In the genomic region with DNA sequence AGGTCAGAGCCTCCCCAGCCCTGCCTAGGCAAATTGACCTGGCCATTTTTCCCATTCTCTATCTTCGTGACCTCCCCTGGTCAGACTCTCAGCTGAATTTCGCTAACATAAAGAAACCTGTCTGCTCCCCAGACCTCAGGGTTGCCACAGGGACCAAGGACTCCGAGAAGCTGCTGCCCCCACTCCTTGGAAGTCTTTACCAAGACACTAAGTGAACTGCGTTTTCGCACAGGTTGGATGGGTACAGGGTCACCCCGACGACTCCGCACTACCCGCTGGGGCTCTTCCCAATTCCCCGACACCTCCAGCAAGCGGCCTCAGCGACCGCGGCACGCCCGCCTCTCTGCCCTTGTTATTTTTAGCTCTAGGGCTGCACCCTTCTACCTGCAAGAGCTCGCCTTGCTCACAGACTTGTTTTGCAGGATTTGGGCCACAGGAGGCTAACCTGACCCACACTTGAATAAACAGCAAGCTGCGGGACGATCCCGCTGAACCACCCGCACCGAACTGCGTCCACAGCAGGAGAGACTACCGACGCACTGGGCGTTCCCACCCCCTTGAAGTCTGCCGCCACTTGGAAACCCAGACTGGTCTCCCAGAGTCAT, we compare ENCODE assay signal across 9 mouse cellular contexts. TPM values are rescaled to one million over a fixed set of nuclear protein-coding genes. Genes with fewer than 3 reads are reported as not detected.
A peak's percentile ranks its signal among the peaks of the same experiment; 100 is the strongest.
DNase-seq lines count a peak whose midpoint lies in the region; ATAC-seq and TF ChIP-seq lines count a peak whose summit lies in the region.
"Had no signal": no experiment of that assay in that cellular context is flagged by ENCODE, and none has a peak within 500 bp of the region (broad histone marks: within the 10 kb centered on the region; RNA-seq: fewer than 3 reads in every experiment).

No protein-coding gene starts in this region.

- peak overlapping the region; percentile 39 for H3K4me3 ChIP-seq in heart, postnatal 0 days (ENCODE audit: low read depth, low read length)
- H3K4me3 ChIP-seq in limb, embryonic 13.5 days = peak overlapping the region; percentile 37
- peak overlapping the region; percentile 19 for H3K4me3 ChIP-seq in midbrain, embryonic 15.5 days

- TF ChIP-seq EP300 in heart, postnatal 0 days (IDR thresholded peaks at IDR 0.05; ENCODE audit: low read depth) = no peak

- no peaks in the 10 kb centered on the region for H3K9me3 ChIP-seq in heart, postnatal 0 days (replicated peaks; ENCODE audit: control insufficient read depth, low read length)
- no peaks in the 10 kb centered on the region for H3K9me3 ChIP-seq in limb, embryonic 13.5 days
- no peaks in the 10 kb centered on the region for H3K9me3 ChIP-seq in midbrain, embryonic 15.5 days

- peaks cover 21% of the 10 kb centered on the region for H3K27me3 ChIP-seq in heart, postnatal 0 days (ENCODE audit: control insufficient read depth, insufficient read depth, low read length)
- H3K27me3 ChIP-seq in limb, embryonic 13.5 days = peaks cover 28% of the 10 kb centered on the region
- H3K27me3 ChIP-seq in midbrain, embryonic 15.5 days (replicated peaks) = peaks cover 29% of the 10 kb centered on the region

- 4% methylated on average over 27 of the region's 27 CpGs for WGBS in heart, postnatal 0 days
- WGBS in limb, embryonic 13.5 days = 2% methylated on average over 27 of the region's 27 CpGs
- WGBS in midbrain, embryonic 15.5 days = 3% methylated on average over 27 of the region's 27 CpGs

- 0 out of 2 replicates have a peak, but pooled peaks have one; percentile 4 for ATAC-seq in cerebellum, adult (ENCODE audit: insufficient number of reproducible peaks, low FRiP score, low TSS enrichment)
- ATAC-seq in heart, postnatal 0 days (ENCODE audit: insufficient read depth, low read depth) = no peak; the same call in 1 of the 2 replicates
- no peak for ATAC-seq in limb, embryonic 13.5 days (ENCODE audit: low FRiP score, low read depth)
- 0 out of 2 replicates have a peak, but pooled peaks have one; percentile 45 for ATAC-seq in midbrain, embryonic 15.5 days (replicated peaks)

- no peak for DNase-seq in cerebellum, postnatal 36 days
- DNase-seq in heart, postnatal 0 days (ENCODE audit: low spot score) = peak; percentile 36
- no peak for DNase-seq in retina, embryonic 14.5 days (ENCODE audit: low spot score)
- DNase-seq in gastrocnemius, postnatal 10 days = no peak
- no peak for DNase-seq in right cerebral cortex, postnatal 4 days

- H3K36me3 ChIP-seq in heart, postnatal 0 days (replicated peaks; ENCODE audit: control insufficient read depth, insufficient read depth, low read length) = no peaks in the 10 kb centered on the region
- H3K36me3 ChIP-seq in limb, embryonic 13.5 days = no peaks in the 10 kb centered on the region
- H3K36me3 ChIP-seq in midbrain, embryonic 15.5 days (replicated peaks) = no peaks in the 10 kb centered on the region

- TF ChIP-seq CTCF in heart, postnatal 0 days (IDR thresholded peaks at IDR 0.05; ENCODE audit: low read depth) = no peak

- H3K27ac ChIP-seq in heart, postnatal 0 days (ENCODE audit: low read depth) = no peak overlapping the region
- no peak overlapping the region for H3K27ac ChIP-seq in limb, embryonic 13.5 days
- H3K27ac ChIP-seq in midbrain, embryonic 15.5 days = no peak overlapping the region

- H3K4me1 ChIP-seq in heart, postnatal 0 days (ENCODE audit: control insufficient read depth, insufficient read depth) = no peaks in the 10 kb centered on the region
- H3K4me1 ChIP-seq in limb, embryonic 13.5 days = peaks cover 20% of the 10 kb centered on the region
- H3K4me1 ChIP-seq in midbrain, embryonic 15.5 days = peaks cover 8% of the 10 kb centered on the region

- H3K9ac ChIP-seq in heart, postnatal 0 days (replicated peaks; ENCODE audit: low read depth, low read length) = no peak overlapping the region; the same call in 1 of the 2 replicates
- peak overlapping the region; percentile 53 for H3K9ac ChIP-seq in limb, embryonic 13.5 days
- no peak overlapping the region for H3K9ac ChIP-seq in midbrain, embryonic 15.5 days

- peak overlapping the region; percentile 64 for H3K4me2 ChIP-seq in heart, postnatal 0 days (ENCODE audit: low read depth, low read length)
- H3K4me2 ChIP-seq in limb, embryonic 13.5 days (replicated peaks) = peak overlapping the region; percentile 66
- peak overlapping the region; percentile 41 for H3K4me2 ChIP-seq in midbrain, embryonic 15.5 days

RNA-seq across cellular contexts. Expression of a gene that starts 7.7 kb away (rescaled TPM):
- 10.1 and 17.9 TPM in 2 replicates for total RNA-seq in heart, postnatal 0 days (2014; rRNA removed; ENCODE audit: low replicate concordance)
- 5.3 and 6.3 TPM in 2 replicates for polyA plus RNA-seq in heart, postnatal 0 days (2015; fragmentation: Nextera tagmentation; extraction: Ambion mirVana)
- polyA plus RNA-seq in limb, embryonic 13.5 days (2015; fragmentation: Nextera tagmentation; extraction: Ambion mirVana) = 34.2 and 40.3 TPM in 2 replicates
- 7.6 and 8.5 TPM in 2 replicates for polyA plus RNA-seq in midbrain, embryonic 15.5 days (2015; fragmentation: Nextera tagmentation; extraction: Ambion mirVana)
- 10 to 100 TPM; 13.9 to 19.7 TPM for total RNA-seq in gastrocnemius, postnatal 10 days (2021)
- total RNA-seq: neutrophil, adult 5-6 weeks had no signal

RNA-seq across cellular contexts. Expression of a gene that starts 19.0 kb away (rescaled TPM):
- total RNA-seq in heart, postnatal 0 days (2014; rRNA removed; ENCODE audit: low replicate concordance) = not detected in 2 replicates
- polyA plus RNA-seq in heart, postnatal 0 days (2015; fragmentation: Nextera tagmentation; extraction: Ambion mirVana) = not detected in 2 replicates
- polyA plus RNA-seq in limb, embryonic 13.5 days (2015; fragmentation: Nextera tagmentation; extraction: Ambion mirVana) = 0.34 TPM in 1 of 2 replicates, not detected in the other
- polyA plus RNA-seq in midbrain, embryonic 15.5 days (2015; fragmentation: Nextera tagmentation; extraction: Ambion mirVana) = not detected in 2 replicates
- total RNA-seq in gastrocnemius, postnatal 10 days (2021) = not detected
- total RNA-seq: neutrophil, adult 5-6 weeks had no signal

Comparison
In these comparisons a context has a peak if more than half of its experiments do, and no peak if none do; other contexts are left out.
1. ATAC-seq: peak in cerebellum, adult (single experiment) and midbrain, embryonic 15.5 days (single experiment); none in heart, postnatal 0 days (single experiment) and limb, embryonic 13.5 days (single experiment).
2. Peak in every context shown above with its lines, with median percentiles within 50 percentile points of each other: H3K4me2 ChIP-seq and H3K4me3 ChIP-seq.